Mouse (Mus musculus) CD4-positive, CD25-positive, alpha-beta regulatory T cell (primary cell): Measurements from ENCODE around the gene Rchy1. TPM values are rescaled to one million over a fixed set of nuclear protein-coding genes. Genes with fewer than 3 reads are reported as not detected.

Experiments
- polyA plus RNA-seq: library from polyadenylated mRNA; unstranded; fragments of 100-300 nt; shearing (Covaris generic); gene quantifications from one replicate; pipeline ENCODE4 v1.2.1, GENCODE M21; 2017

Rchy1 gene
- 98.1 TPM for polyA plus RNA-seq

DNA sequence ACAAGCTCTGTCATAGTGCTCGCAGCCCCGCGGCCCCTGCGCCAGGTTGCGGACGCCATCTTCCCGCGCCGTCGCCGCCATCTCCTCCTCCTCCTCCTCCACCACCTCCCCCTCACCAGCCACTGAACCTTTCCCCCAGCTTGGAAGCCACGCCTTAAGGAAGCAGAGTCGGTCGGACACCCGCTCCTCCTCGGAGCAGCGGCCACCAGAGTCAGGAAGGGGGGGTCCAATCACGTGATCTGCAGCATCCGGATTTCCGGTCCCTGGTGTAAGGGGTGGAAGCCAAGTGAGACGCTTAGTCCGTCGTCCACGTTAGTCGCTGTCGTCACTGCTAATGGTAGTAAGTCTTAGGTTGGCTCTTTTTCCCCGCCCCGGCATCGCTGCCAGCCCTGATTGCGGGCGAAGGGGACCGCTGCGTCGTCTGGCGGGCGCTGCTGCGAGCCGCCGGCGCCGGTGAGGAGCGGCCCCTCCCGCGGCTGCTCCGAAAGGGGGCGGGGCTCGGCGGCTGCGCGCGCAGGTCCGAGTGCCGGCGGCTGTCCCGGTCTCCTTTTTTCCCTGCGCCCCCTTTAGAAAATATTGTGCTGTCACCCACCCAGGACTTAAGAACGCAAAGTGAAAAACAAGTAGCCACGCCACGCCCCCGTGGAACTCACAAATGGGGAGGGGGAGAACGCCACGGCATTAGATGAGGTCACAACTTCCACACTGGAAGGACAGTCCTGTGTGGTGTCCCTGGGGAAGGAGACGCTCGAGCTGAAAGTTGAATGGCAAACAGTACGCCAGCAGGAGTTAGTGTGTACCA is at the start of gene Rchy1:
Gene Rchy1, minus strand, starts transcription at position 430 of the 802 bp plus-strand sequence.

DNA sequence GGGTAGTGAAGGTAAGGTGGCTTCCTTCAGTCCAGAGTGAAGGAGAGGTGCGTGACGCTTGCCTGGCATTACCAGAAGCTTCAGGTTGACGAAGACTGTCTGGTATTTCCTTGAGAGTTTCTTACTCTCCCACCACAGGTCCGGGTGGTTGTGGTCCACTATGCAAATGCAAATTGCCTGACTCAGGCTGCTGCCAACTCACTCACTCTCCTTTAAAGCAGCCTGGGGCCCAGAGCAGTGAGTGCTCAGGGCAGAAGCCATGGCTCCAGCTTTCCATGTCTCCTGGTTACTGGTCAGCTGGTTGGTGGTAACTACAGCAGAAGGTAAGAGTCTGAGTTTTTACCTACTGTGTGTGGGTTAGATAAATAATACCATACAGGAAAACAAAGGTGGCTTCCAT is 24.4 kb upstream of the Rchy1 start, which contains the start of gene Odaph:
Gene Odaph, plus strand, starts transcription at position 240 of the 400 bp plus-strand sequence.

Other genes with a start within 250 kb of the Rchy1 start
- not detected for gene Odaph, start 24.4 kb upstream of the Rchy1 start, polyA plus RNA-seq
- gene Cdkl2, start 80.8 kb upstream of the Rchy1 start, polyA plus RNA-seq, result 2.8 TPM
- 156 TPM for gene G3bp2, start 120.7 kb upstream of the Rchy1 start, polyA plus RNA-seq
- gene Uso1, start 174.9 kb upstream of the Rchy1 start, polyA plus RNA-seq, result 49.7 TPM